Mouse (Mus musculus) frontal cortex, postnatal 10 days (tissue): Measurements from ENCODE around the gene Apoe.

ENCODE experiments used
- DNase-seq, 2 experiments: peaks; one replicate each; pipeline ENCODE4 v3.0.0; 2022; ENCODE audit warnings: low spot score in 2 of 2, mixed read lengths in 1 of 2

Gene Apoe

DNA sequence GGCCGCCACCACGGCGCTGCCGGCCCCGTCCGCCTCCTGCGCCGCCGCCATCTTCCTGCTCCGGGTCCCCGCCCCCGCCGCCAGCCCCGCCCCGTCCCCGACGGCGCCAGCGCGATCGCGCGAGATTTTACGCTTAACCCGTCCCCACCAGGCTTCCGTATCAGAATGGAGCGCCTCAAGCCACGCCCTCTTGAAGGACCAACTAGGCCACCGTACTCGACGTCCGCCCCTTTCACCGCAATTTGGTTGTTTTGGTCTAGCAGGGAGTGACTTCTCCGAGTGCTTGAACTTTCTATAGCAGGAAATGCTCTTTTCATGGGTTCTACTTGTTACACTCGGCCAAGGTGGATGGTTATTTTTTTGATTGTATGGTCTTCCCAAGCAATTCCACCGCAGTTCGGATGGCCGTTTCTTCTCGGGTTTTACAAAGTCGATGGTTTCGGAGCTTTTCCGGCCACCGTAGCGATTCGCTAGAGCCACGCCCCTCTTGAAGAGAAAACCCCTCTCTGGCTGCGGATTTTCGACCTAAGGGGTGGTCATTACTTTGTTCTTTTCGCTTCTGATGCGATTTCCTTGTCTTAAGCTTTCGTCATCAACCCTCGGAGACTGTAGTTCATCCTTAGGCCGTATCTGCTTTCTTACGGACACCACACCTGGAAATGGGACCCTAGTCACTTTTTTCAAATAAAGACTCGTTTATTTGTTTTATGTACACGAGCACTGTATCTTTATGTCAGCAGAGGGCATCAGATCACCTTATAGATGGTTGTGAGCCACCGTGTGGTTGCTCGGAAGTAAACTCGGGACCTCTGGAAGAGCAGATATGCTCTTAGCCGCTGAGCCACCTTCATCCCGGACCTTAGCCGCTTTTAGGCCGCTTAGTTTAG, 33.8 kb downstream of the Apoe start, which contains the start of gene Clptm1:
Gene Clptm1, minus strand, starts transcription at position 79 of the 887 bp plus-strand sequence.
- peak; percentile 94 to 96 for DNase-seq

DNA sequence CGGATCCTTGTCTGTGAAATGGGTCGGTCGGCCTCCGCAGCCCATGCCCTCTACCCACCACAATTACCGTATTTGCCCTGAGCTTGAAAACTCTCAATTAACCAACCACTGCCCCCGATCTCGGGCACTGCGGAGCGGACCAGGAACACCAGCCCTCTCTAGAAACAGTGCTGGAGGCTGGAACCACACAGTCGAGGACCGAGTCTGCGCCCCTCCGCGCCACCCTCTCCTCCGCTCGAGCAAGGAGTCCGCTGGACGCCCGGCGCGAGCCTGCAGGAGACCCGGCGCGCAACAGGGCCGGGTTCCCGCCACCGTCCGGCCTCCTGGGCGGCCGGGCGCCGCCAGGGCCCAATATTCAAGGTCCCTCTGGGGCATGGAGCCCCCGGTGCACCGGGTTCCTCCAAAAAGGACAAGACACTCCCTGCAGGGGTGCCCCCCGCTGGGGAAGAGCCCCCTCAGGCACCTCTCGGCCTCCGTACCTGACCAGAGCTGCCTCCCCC, 34.5 kb downstream of the Apoe start:
- DNase-seq = peak in 1 of 2 experiments; percentile 36

- DNase-seq = peak in 1 of 2 experiments; percentile 26
Measured at GRCm38 (mm10) chr7:19663940-19664339, 35.0 kb downstream of the Apoe start.

GRCm38 (mm10) chr7:19652614-19653013, 46.4 kb downstream of the Apoe start:
- DNase-seq = no peak

GRCm38 (mm10) chr7:19651063-19651786, 47.8 kb downstream of the Apoe start:
- DNase-seq = no peak
